Mouse (Mus musculus): ENCODE data around the gene Mtmr4.

DNA sequence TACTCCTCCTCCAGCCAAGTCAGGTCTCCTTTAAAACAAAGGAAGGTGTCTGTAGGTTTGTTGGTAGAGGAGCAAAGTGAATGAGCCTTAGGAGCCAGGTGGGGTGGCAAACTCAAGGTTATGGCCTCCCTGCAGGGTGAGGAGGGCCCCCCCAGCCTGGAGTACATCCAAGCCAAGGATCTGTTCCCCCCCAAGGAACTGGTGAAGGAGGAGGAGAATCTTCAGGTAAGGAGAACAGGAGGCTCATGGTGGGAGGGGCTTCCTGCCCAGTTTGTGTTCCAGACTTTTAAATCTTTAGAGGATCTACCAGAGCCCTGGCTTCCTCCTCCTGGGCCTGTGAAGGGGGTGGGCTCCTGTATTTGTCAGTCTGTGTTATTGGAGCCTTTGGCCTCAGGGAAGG lies 5.1 kb downstream of the Mtmr4 start:
- TF ChIP-seq CTCF (IDR thresholded peaks at IDR 0.05; ENCODE audit: low read depth) (no peak), EP300 (IDR thresholded peaks at IDR 0.05; ENCODE audit: low read depth) (no peak)

All from liver, postnatal 0 days (tissue).